Mouse (Mus musculus) liver, embryonic 13.5 days (tissue): ENCODE results near the gene Gm44805. TPM values are rescaled to one million over a fixed set of nuclear protein-coding genes. Genes with fewer than 3 reads are reported as not detected.
A peak's percentile ranks its signal among the peaks of the same experiment; 100 is the strongest.

Experiments used
- ATAC-seq: fragments of 200-750 bp; cut with Nextera tagmentation; 2 replicates; pipeline ENCODE4 v1.8.0; 2017; ENCODE audit warnings: low read depth, mild to moderate bottlenecking, moderate number of reproducible peaks, moderate library complexity
- DNase-seq: peaks from one replicate; pipeline ENCODE4 v3.0.0; 2022
- H3K27ac ChIP-seq: fragments of 300-500 bp; sonication (generic); 2 replicates; pipeline ENCODE4 v1.5.1; 2015; ENCODE audit warnings: moderate library complexity, mild to moderate bottlenecking, inconsistent platforms
- H3K27me3 ChIP-seq: fragments of 300-500 bp; sonication (generic); 2 replicates; pipeline ENCODE4 v1.6.1; 2015; ENCODE audit warnings: mild to moderate bottlenecking, inconsistent platforms
- H3K36me3 ChIP-seq: fragments of 300-500 bp; sonication (generic); 2 replicates; pipeline ENCODE4 v1.6.1; 2015; ENCODE audit warnings: mild to moderate bottlenecking, inconsistent platforms
- H3K4me1 ChIP-seq: fragments of 300-500 bp; sonication (generic); replicated peaks from 2 replicates; pipeline ENCODE4 v1.6.1; 2015; ENCODE audit warnings: inconsistent platforms
- H3K4me2 ChIP-seq: fragments of 300-500 bp; sonication (generic); 2 replicates; pipeline ENCODE4 v1.6.1; 2015; ENCODE audit warnings: inconsistent platforms, mild to moderate bottlenecking, moderate library complexity
- H3K4me3 ChIP-seq: fragments of 300-500 bp; sonication (generic); replicated peaks from 2 replicates; pipeline ENCODE4 v1.5.1; 2015; ENCODE audit warnings: mild to moderate bottlenecking, inconsistent platforms
- H3K9ac ChIP-seq: fragments of 300-500 bp; sonication (generic); 2 replicates; pipeline ENCODE4 v1.6.1; 2015; ENCODE audit warnings: mild to moderate bottlenecking, inconsistent platforms
- H3K9me3 ChIP-seq: fragments of 300-500 bp; sonication (generic); replicated peaks from 2 replicates; pipeline ENCODE4 v1.6.1; 2016; ENCODE audit warnings: inconsistent platforms
- WGBS: fragments of 180-500 bp; shearing (Covaris S2); methylation state at CpG from one replicate; pipeline ENCODE4 v1.1.7; 2015; ENCODE audit not compliant: insufficient replicate concordance; 5-methylcytosine and 5-hydroxymethylcytosine counted together
- polyA plus RNA-seq: library from polyadenylated mRNA; unstranded; fragments of >200 nt; fragmentation: Nextera tagmentation; extraction: Ambion mirVana; gene quantifications from 2 replicates; pipeline ENCODE4 v1.2.1, GENCODE M21; 2015

The Gm44805 gene
- polyA plus RNA-seq, 1 experiment from 2014 or later: 7.5 TPM

- Histone ChIP-seq H3K4me3 (no peak overlapping the region), H3K36me3 (peaks cover 84% of the 10 kb centered on the region)
- no peak for ATAC-seq
Observed at GRCm38 (mm10) chr7:19652614-19653013, 28.6 kb downstream of the Gm44805 start.

GRCm38 (mm10) chr7:19651063-19651786, 30.0 kb downstream of the Gm44805 start:
- Histone ChIP-seq H3K9ac (peak overlapping the region; percentile 49), H3K4me2 (peak overlapping the region; percentile 21; the same call in 1 of the 2 replicates), H3K27me3 (no peaks in the 10 kb centered on the region), H3K4me1 (peaks cover 23% of the 10 kb centered on the region), H3K4me3 (no peak overlapping the region), H3K36me3 (peaks cover 90% of the 10 kb centered on the region), H3K9me3 (no peaks in the 10 kb centered on the region), H3K27ac (peak overlapping the region; percentile 72)
- no peak for DNase-seq
- peak; percentile 57 for ATAC-seq
- WGBS: 32% methylated on average over 6 of the region's 6 CpGs

More at GRCm38 (mm10) chr7:19652614-19653013, 28.6 kb downstream of the Gm44805 start:
- Histone ChIP-seq H3K4me2 (no peak overlapping the region), H3K4me1 (peaks cover 29% of the 10 kb centered on the region), H3K9me3 (no peaks in the 10 kb centered on the region), H3K9ac (no peak overlapping the region), H3K27me3 (no peaks in the 10 kb centered on the region), H3K27ac (no peak overlapping the region)
- DNase-seq: no peak
- 84% methylated on average over 2 of the region's 2 CpGs for WGBS

- no peak for DNase-seq
- Histone ChIP-seq H3K4me2 (no peak overlapping the region), H3K9ac (no peak overlapping the region), H3K36me3 (peaks cover 99% of the 10 kb centered on the region), H3K9me3 (no peaks in the 10 kb centered on the region), H3K27me3 (no peaks in the 10 kb centered on the region), H3K4me3 (no peak overlapping the region), H3K4me1 (no peaks in the 10 kb centered on the region), H3K27ac (no peak overlapping the region)
- no peak for ATAC-seq
- WGBS: 90% methylated on average over 4 of the region's 4 CpGs
Observed at GRCm38 (mm10) chr7:19641223-19641622, 40.0 kb downstream of the Gm44805 start.

- Histone ChIP-seq H3K27me3 (no peaks in the 10 kb centered on the region), H3K4me1 (peaks cover 33% of the 10 kb centered on the region), H3K9ac (no peak overlapping the region), H3K9me3 (no peaks in the 10 kb centered on the region), H3K27ac (peak overlapping the region; percentile 9; the same call in 1 of the 2 replicates), H3K4me3 (no peak overlapping the region), H3K4me2 (no peak overlapping the region), H3K36me3 (peaks cover 86% of the 10 kb centered on the region)
- 78% methylated on average over 11 of the region's 11 CpGs for WGBS
- DNase-seq (no peak), ATAC-seq (no peak)
Observed at GRCm38 (mm10) chr7:19635074-19635827, 46.0 kb downstream of the Gm44805 start.

- 91% methylated on average over 2 of the region's 2 CpGs for WGBS
- H3K4me1 ChIP-seq: peaks cover 39% of the 10 kb centered on the region
- H3K4me3 ChIP-seq: no peak overlapping the region
- H3K36me3 ChIP-seq: peaks cover 79% of the 10 kb centered on the region
- H3K4me2 ChIP-seq: no peak overlapping the region
- no peak overlapping the region for H3K9ac ChIP-seq
- no peaks in the 10 kb centered on the region for H3K27me3 ChIP-seq
- H3K9me3 ChIP-seq: no peaks in the 10 kb centered on the region
- no peak for DNase-seq
- no peak for ATAC-seq
- H3K27ac ChIP-seq: peak overlapping the region; percentile 9; the same call in 1 of the 2 replicates
Observed at GRCm38 (mm10) chr7:19634591-19634990, 46.6 kb downstream of the Gm44805 start.

GRCm38 (mm10) chr7:19633855-19634254, 47.4 kb downstream of the Gm44805 start:
- ATAC-seq: no peak
- H3K27me3 ChIP-seq: no peaks in the 10 kb centered on the region
- no peak overlapping the region for H3K9ac ChIP-seq
- peaks cover 72% of the 10 kb centered on the region for H3K36me3 ChIP-seq
- WGBS: 75% methylated on average over 15 of the region's 15 CpGs
- H3K4me2 ChIP-seq: no peak overlapping the region
- no peak overlapping the region for H3K4me3 ChIP-seq
- peak overlapping the region; percentile 85 for H3K27ac ChIP-seq
- DNase-seq: no peak
- peaks cover 47% of the 10 kb centered on the region for H3K4me1 ChIP-seq
- H3K9me3 ChIP-seq: no peaks in the 10 kb centered on the region

DNA sequence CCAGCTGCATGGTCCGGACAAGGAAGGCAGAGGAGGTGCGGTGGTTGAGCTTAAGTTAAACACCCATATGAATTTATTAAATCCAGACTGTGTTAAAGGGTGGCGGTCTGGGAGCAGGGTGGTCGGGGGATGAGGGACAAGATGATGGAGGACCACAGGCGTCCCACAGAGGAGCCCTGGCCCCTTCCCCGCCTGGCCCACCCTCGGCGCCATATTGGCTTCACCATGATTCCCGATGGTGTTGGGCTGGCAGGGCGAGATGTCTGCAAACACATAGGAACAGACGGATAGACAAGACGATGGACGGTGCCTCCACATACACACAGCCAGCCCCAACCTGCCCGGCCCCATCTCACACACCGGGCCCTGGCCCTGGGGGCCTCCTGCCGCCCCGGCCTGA, 48.0 kb downstream of the Gm44805 start:
- H3K27ac ChIP-seq: peak overlapping the region; percentile 85
- 82% methylated on average over 17 of the region's 17 CpGs for WGBS
- peaks cover 65% of the 10 kb centered on the region for H3K36me3 ChIP-seq
- ATAC-seq (no peak), DNase-seq (no peak)
- H3K9ac ChIP-seq: peak overlapping the region; percentile 47; the same call in 1 of the 2 replicates
- H3K27me3 ChIP-seq: no peaks in the 10 kb centered on the region
- no peak overlapping the region for H3K4me3 ChIP-seq
- peaks cover 53% of the 10 kb centered on the region for H3K4me1 ChIP-seq
- peak overlapping the region; percentile 55 for H3K4me2 ChIP-seq
- no peaks in the 10 kb centered on the region for H3K9me3 ChIP-seq

- peaks cover 58% of the 10 kb centered on the region for H3K4me1 ChIP-seq
- H3K9me3 ChIP-seq: no peaks in the 10 kb centered on the region
- H3K9ac ChIP-seq: peak overlapping the region; percentile 47
- peak overlapping the region; percentile 85 for H3K27ac ChIP-seq
- peak overlapping the region; percentile 19; the same call in 1 of the 2 replicates for H3K4me3 ChIP-seq
- peaks cover 60% of the 10 kb centered on the region for H3K36me3 ChIP-seq
- no peaks in the 10 kb centered on the region for H3K27me3 ChIP-seq
- ATAC-seq (peak; percentile 74), DNase-seq (no peak)
- peak overlapping the region; percentile 55 for H3K4me2 ChIP-seq
Observed at GRCm38 (mm10) chr7:19632720-19633119, 48.5 kb downstream of the Gm44805 start.

DNA sequence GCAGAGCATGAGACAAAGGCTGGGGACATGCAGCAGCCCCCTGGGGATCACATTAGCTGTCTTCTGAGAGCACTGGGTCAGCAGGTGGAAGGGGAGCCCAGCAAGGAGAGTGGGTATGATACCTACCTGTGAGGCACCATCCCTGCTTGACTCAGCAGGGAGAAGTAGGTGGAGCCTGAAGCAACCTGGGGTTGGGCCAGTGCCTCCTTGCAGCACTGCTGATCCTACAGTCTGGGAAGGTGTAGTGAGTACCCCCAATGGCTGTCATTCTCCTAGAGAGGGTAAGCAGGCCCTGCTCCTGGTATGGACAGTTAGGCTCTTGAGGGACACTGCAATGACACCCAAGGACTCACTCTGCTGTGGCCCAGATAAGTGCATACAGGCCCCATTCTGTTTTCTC, 48.9 kb downstream of the Gm44805 start:
- H3K36me3 ChIP-seq: peaks cover 56% of the 10 kb centered on the region
- peak; percentile 50 for ATAC-seq
- H3K4me1 ChIP-seq: peaks cover 60% of the 10 kb centered on the region
- H3K27ac ChIP-seq: peak overlapping the region; percentile 85
- no peaks in the 10 kb centered on the region for H3K9me3 ChIP-seq
- H3K4me3 ChIP-seq: peak overlapping the region; percentile 19; the same call in 1 of the 2 replicates
- peak overlapping the region; percentile 55 for H3K4me2 ChIP-seq
- DNase-seq: no peak
- H3K9ac ChIP-seq: peak overlapping the region; percentile 47
- no peaks in the 10 kb centered on the region for H3K27me3 ChIP-seq

- WGBS: under 1% methylated on average over 41 of the region's 41 CpGs
- H3K4me3 ChIP-seq: peak within 1 kb of the TSS; percentile 82
- H3K27me3 ChIP-seq: no peaks in the 10 kb centered on the region
- H3K4me1 ChIP-seq: peaks cover 57% of the 10 kb centered on the region
- peak within 1 kb of the TSS; percentile 83 for H3K27ac ChIP-seq
- H3K9ac ChIP-seq: peak within 1 kb of the TSS; percentile 72
- H3K4me2 ChIP-seq: peak within 1 kb of the TSS; percentile 100
- ATAC-seq (peak; percentile 37), DNase-seq (peak; percentile 79)
- H3K36me3 ChIP-seq: peaks cover 27% of the 10 kb centered on the region
- H3K9me3 ChIP-seq: no peaks in the 10 kb centered on the region
Observed at GRCm38 (mm10) chr7:19629361-19629734, 51.9 kb downstream of the Gm44805 start, which contains the start of gene Relb. Relb (minus strand) TSS chr7:19629438.

DNA sequence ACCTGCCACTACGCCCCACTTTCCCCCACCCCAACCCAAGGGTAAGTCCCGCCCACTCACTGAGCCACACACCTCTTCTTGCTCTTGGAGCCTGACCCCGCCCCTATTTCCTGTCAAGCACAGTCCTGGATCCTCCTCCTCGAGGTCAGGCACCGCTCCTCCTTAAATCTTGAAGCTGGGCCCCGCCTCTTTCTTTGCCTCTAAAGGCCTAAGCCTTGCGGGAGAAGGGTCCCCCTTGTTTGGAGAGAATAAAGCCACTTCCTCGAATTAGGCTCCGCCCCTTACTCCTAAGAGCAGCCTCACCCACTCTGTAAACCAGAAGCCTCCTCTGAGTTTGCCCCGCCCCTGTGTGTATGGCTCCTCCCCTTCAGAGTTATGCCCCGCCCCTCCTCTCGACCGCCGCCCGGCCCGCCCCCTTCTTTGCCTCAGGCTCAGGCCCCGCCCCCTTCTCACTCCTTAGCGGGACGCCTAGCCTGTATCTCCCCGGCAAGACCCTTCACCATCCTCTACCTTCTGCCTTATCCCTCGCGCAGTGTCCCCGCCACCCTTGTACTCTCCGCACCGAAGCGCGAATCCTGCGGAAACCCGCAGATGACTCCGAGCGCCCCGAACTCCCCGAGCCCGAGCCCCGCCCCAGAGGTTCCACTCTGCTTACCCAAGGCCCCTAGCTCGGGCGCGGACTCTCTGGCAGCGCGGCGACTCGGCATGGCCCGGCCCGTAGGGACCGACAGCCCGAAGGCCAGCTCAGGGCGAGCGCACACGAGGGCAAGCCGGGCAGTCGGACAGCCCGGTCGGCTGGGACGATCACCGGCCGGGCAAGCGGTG, 52.5 kb downstream of the Gm44805 start:
- peak overlapping the region; percentile 72 for H3K9ac ChIP-seq
- peak overlapping the region; percentile 83 for H3K27ac ChIP-seq
- peak; percentile 90 for DNase-seq
- ATAC-seq: peak; percentile 74
- H3K27me3 ChIP-seq: no peaks in the 10 kb centered on the region; the same call in 1 of the 2 replicates
- H3K4me3 ChIP-seq: peak overlapping the region; percentile 82
- under 1% methylated on average over 55 of the region's 57 CpGs for WGBS
- no peaks in the 10 kb centered on the region for H3K9me3 ChIP-seq
- H3K36me3 ChIP-seq: peaks cover 21% of the 10 kb centered on the region
- peaks cover 51% of the 10 kb centered on the region for H3K4me1 ChIP-seq
- H3K4me2 ChIP-seq: peak overlapping the region; percentile 100
